Mouse (Mus musculus): ENCODE measurements around the gene Iqcc. TPM values are rescaled to one million over a fixed set of nuclear protein-coding genes. Genes with fewer than 3 reads are reported as not detected.
A peak's percentile ranks its signal among the peaks of the same experiment; 100 is the strongest.

Iqcc gene
- polyA plus RNA-seq, 1 experiment from 2014 or later: 15.8 TPM

- Histone ChIP-seq H3K27ac (replicated peaks) (peak overlapping the region; percentile 45), H3K4me2 (replicated peaks; ENCODE audit: low read depth) (peak overlapping the region; percentile 6; the same call in 1 of the 2 replicates), H3K9me3 (ENCODE audit: control insufficient read depth, low read length) (no peaks in the 10 kb centered on the region), H3K36me3 (ENCODE audit: control insufficient read depth, insufficient read depth, low read length) (no peaks in the 10 kb centered on the region; the same call in 1 of the 2 replicates), H3K9ac (ENCODE audit: low read length) (peak overlapping the region; percentile 8; the same call in 1 of the 2 replicates), H3K4me1 (replicated peaks; ENCODE audit: control insufficient read depth, insufficient read depth) (peaks cover 10% of the 10 kb centered on the region; the same call in 1 of the 2 replicates), H3K4me3 (ENCODE audit: low read depth, low read length) (no peak overlapping the region), H3K27me3 (ENCODE audit: control insufficient read depth, insufficient read depth, low read length) (no peaks in the 10 kb centered on the region)
- ATAC-seq (ENCODE audit: low FRiP score, low TSS enrichment): peak; percentile 18; the same call in 1 of the 2 replicates
- 69% methylated on average over 11 of the region's 11 CpGs for WGBS
- DNase-seq (ENCODE audit: low spot score): no peak
- TF ChIP-seq CTCF (IDR thresholded peaks at IDR 0.05; ENCODE audit: low read depth): no peak
- TF ChIP-seq EP300 (optimal IDR thresholded peaks at IDR 0.05): no peak
These were observed 1.8 kb upstream of the Iqcc start for GRCm38 (mm10) chr4:129620419-129621282.

GRCm38 (mm10) chr4:129618031-129618430 is 868 bp downstream of the Iqcc start:
- ATAC-seq (ENCODE audit: low FRiP score, low TSS enrichment) (no peak), DNase-seq (ENCODE audit: low spot score) (no peak)
- Histone ChIP-seq H3K4me2 (replicated peaks; ENCODE audit: low read depth) (peak overlapping the region; percentile 71), H3K27ac (replicated peaks) (no peak overlapping the region; the same call in 1 of the 2 replicates), H3K4me3 (ENCODE audit: low read depth, low read length) (peak overlapping the region; percentile 59), H3K36me3 (ENCODE audit: control insufficient read depth, insufficient read depth, low read length) (no peaks in the 10 kb centered on the region; the same call in 1 of the 2 replicates), H3K9ac (ENCODE audit: low read length) (peak overlapping the region; percentile 73), H3K27me3 (ENCODE audit: control insufficient read depth, insufficient read depth, low read length) (no peaks in the 10 kb centered on the region), H3K9me3 (ENCODE audit: control insufficient read depth, low read length) (no peaks in the 10 kb centered on the region), H3K4me1 (replicated peaks; ENCODE audit: control insufficient read depth, insufficient read depth) (0 out of 2 replicates have a peak, but pooled peaks cover 6% of the 10 kb centered on the region)
- TF ChIP-seq EP300 (optimal IDR thresholded peaks at IDR 0.05): no peak
- no peak for TF ChIP-seq CTCF (IDR thresholded peaks at IDR 0.05; ENCODE audit: low read depth)
- WGBS: 95% methylated on average over 5 of the region's 5 CpGs

DNA sequence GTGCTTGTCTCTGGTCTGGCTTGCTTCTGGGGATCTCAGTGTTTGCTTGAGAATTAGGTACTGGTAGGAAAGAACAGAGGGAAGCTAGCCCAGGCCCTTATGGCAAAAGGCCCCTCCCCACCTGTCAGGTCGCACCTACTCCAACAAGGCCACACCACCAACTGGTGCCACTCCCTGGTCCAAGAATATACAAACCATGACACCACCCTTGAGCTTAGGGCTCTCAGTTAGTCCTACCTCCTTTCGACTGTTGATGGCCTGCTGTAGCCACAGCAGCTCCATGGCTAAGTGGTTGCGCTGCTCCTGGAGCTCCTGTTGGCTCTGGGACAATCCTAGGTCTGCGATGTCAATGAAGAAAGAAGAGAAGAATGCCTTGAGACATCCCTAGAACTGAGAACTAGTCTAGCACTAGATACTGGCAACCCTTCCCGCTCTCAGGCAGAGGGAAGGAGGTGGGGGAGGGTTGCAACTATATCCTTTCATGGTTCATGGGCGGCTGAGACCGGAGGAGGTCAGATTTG is 1.7 kb downstream of the Iqcc start:
- DNase-seq (ENCODE audit: low spot score) (no peak), ATAC-seq (ENCODE audit: low FRiP score, low TSS enrichment) (no peak)
- no peak overlapping the region for H3K4me3 ChIP-seq (ENCODE audit: low read depth, low read length)
- H3K4me1 ChIP-seq (replicated peaks; ENCODE audit: control insufficient read depth, insufficient read depth): 0 out of 2 replicates have a peak, but pooled peaks cover 3% of the 10 kb centered on the region
- no peaks in the 10 kb centered on the region for H3K9me3 ChIP-seq (ENCODE audit: control insufficient read depth, low read length)
- WGBS: 88% methylated on average over 7 of the region's 7 CpGs
- H3K27me3 ChIP-seq (ENCODE audit: control insufficient read depth, insufficient read depth, low read length): no peaks in the 10 kb centered on the region
- H3K4me2 ChIP-seq (replicated peaks; ENCODE audit: low read depth): no peak overlapping the region
- no peak overlapping the region; the same call in 1 of the 2 replicates for H3K27ac ChIP-seq (replicated peaks)
- H3K36me3 ChIP-seq (ENCODE audit: control insufficient read depth, insufficient read depth, low read length): no peaks in the 10 kb centered on the region; the same call in 1 of the 2 replicates
- no peak for TF ChIP-seq CTCF (IDR thresholded peaks at IDR 0.05; ENCODE audit: low read depth)
- no peak for TF ChIP-seq EP300 (optimal IDR thresholded peaks at IDR 0.05)
- H3K9ac ChIP-seq (ENCODE audit: low read length): no peak overlapping the region

DNA sequence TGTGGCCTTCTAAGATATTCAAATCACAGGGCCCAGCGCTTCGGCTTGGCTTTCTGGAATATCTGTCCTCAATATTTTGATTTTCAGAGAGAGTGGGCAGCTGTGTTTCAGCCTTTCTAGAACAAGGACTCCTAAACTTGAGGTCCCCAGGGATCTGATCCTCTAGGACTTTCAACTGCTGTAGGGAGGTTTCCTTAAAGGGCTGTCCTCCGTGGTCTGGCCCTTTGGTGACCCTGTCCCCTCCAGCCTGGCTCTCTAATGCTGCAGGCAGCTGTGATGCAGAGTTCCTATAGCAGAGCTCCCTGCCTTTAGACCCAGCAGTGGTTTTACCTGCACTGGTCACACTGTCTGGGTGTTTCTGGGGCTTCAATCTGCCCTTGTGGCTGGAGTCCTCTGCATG is 2.3 kb downstream of the Iqcc start:
- DNase-seq (ENCODE audit: low spot score): no peak
- no peaks in the 10 kb centered on the region; the same call in 1 of the 2 replicates for H3K36me3 ChIP-seq (ENCODE audit: control insufficient read depth, insufficient read depth, low read length)
- TF ChIP-seq EP300 (optimal IDR thresholded peaks at IDR 0.05) (no peak), CTCF (IDR thresholded peaks at IDR 0.05; ENCODE audit: low read depth) (no peak)
- no peak for ATAC-seq (ENCODE audit: low FRiP score, low TSS enrichment)
- no peaks in the 10 kb centered on the region for H3K9me3 ChIP-seq (ENCODE audit: control insufficient read depth, low read length)
- H3K4me1 ChIP-seq (replicated peaks; ENCODE audit: control insufficient read depth, insufficient read depth): 0 out of 2 replicates have a peak, but pooled peaks cover 3% of the 10 kb centered on the region
- no peak overlapping the region for H3K9ac ChIP-seq (ENCODE audit: low read length)
- no peak overlapping the region for H3K4me3 ChIP-seq (ENCODE audit: low read depth, low read length)
- H3K27me3 ChIP-seq (ENCODE audit: control insufficient read depth, insufficient read depth, low read length): no peaks in the 10 kb centered on the region
- 83% methylated on average over 3 of the region's 3 CpGs for WGBS
- no peak overlapping the region for H3K27ac ChIP-seq (replicated peaks)
- H3K4me2 ChIP-seq (replicated peaks; ENCODE audit: low read depth): no peak overlapping the region

- H3K4me1 ChIP-seq (replicated peaks; ENCODE audit: control insufficient read depth, insufficient read depth): 0 out of 2 replicates have a peak, but pooled peaks cover 3% of the 10 kb centered on the region
- no peak overlapping the region for H3K9ac ChIP-seq (ENCODE audit: low read length)
- TF ChIP-seq EP300 (optimal IDR thresholded peaks at IDR 0.05): no peak
- no peak for TF ChIP-seq CTCF (IDR thresholded peaks at IDR 0.05; ENCODE audit: low read depth)
- no peaks in the 10 kb centered on the region for H3K9me3 ChIP-seq (ENCODE audit: control insufficient read depth, low read length)
- WGBS: 87% methylated on average over 9 of the region's 9 CpGs
- no peak overlapping the region for H3K4me3 ChIP-seq (ENCODE audit: low read depth, low read length)
- no peak overlapping the region for H3K27ac ChIP-seq (replicated peaks)
- no peaks in the 10 kb centered on the region for H3K27me3 ChIP-seq (ENCODE audit: control insufficient read depth, insufficient read depth, low read length)
- DNase-seq (ENCODE audit: low spot score) (no peak), ATAC-seq (ENCODE audit: low FRiP score, low TSS enrichment) (no peak)
- H3K36me3 ChIP-seq (ENCODE audit: control insufficient read depth, insufficient read depth, low read length): no peaks in the 10 kb centered on the region; the same call in 1 of the 2 replicates
- H3K4me2 ChIP-seq (replicated peaks; ENCODE audit: low read depth): no peak overlapping the region
These were observed 3.1 kb downstream of the Iqcc start for GRCm38 (mm10) chr4:129615801-129616290.
